Mouse (Mus musculus): ENCODE measurements around the gene Gm10715.
"Not testable (repeated sequence)": the region's sequence is repeated elsewhere in the genome, so short reads cannot be mapped to it uniquely, and the experiment has no call there.

- TF ChIP-seq CTCF (IDR thresholded peaks at IDR 0.05; ENCODE audit: low read depth, low read length); GATA1 (IDR thresholded peaks at IDR 0.05; ENCODE audit: borderline replicate concordance, low read length); POLR2AphosphoS5 (IDR thresholded peaks at IDR 0.05; ENCODE audit: insufficient replicate concordance, low read depth, low read length); TAL1 (conservative IDR thresholded peaks at IDR 0.05; ENCODE audit: low read depth, low read length): not testable (repeated sequence)
Measured at GRCm38 (mm10) chr9:3012054-3012621, 24.5 kb upstream of the Gm10715 start.
